Mouse (Mus musculus): ENCODE measurements around the gene Jph2.

Gene Jph2

GRCm38 (mm10) chr2:163397905-163398304 is at the start of gene Jph2:
Gene Jph2 (minus strand): TSS chr2:163397993.
- no peak for DNase-seq

GRCm38 (mm10) chr2:163447375-163447774 is 49.6 kb upstream of the Jph2 start:
- no peak for DNase-seq

- no peak for DNase-seq
Measured at GRCm38 (mm10) chr2:163444017-163444416, 46.2 kb upstream of the Jph2 start.

- DNase-seq, result no peak
Measured at GRCm38 (mm10) chr2:163443543-163443942, 45.8 kb upstream of the Jph2 start.

GRCm38 (mm10) chr2:163439488-163439887 is 41.7 kb upstream of the Jph2 start:
- DNase-seq, result no peak

GRCm38 (mm10) chr2:163438619-163439451 is 41.0 kb upstream of the Jph2 start:
- no peak for DNase-seq

- DNase-seq, result peak; percentile 75
Measured at GRCm38 (mm10) chr2:163438246-163438618, 40.4 kb upstream of the Jph2 start, which contains the start of gene Gdap1l1. Gene Gdap1l1 (plus strand): TSS chr2:163438476.

GRCm38 (mm10) chr2:163437800-163438199 is 40.0 kb upstream of the Jph2 start:
- no peak for DNase-seq

- DNase-seq, result no peak
Measured at GRCm38 (mm10) chr2:163433971-163434370, 36.2 kb upstream of the Jph2 start.

- no peak for DNase-seq
Measured at GRCm38 (mm10) chr2:163431289-163431688, 33.5 kb upstream of the Jph2 start.

GRCm38 (mm10) chr2:163428346-163429011 is 30.7 kb upstream of the Jph2 start:
- no peak for DNase-seq

- DNase-seq, result no peak
Measured at GRCm38 (mm10) chr2:163424597-163424996, 26.8 kb upstream of the Jph2 start, which contains the start of gene Oser1. Gene Oser1 (minus strand): TSS chr2:163424697.

GRCm38 (mm10) chr2:163422895-163423660 is 25.3 kb upstream of the Jph2 start:
- DNase-seq, result no peak

- no peak for DNase-seq
Measured at GRCm38 (mm10) chr2:163420366-163420886, 22.6 kb upstream of the Jph2 start.

- DNase-seq, result peak; percentile 97
Measured at GRCm38 (mm10) chr2:163419346-163420045, 21.7 kb upstream of the Jph2 start.

GRCm38 (mm10) chr2:163418841-163419345 is 21.1 kb upstream of the Jph2 start:
- DNase-seq, result no peak

GRCm38 (mm10) chr2:163417830-163418229 is 20.0 kb upstream of the Jph2 start:
- DNase-seq, result no peak

- no peak for DNase-seq
Measured at GRCm38 (mm10) chr2:163417026-163417425, 19.2 kb upstream of the Jph2 start.

GRCm38 (mm10) chr2:163412846-163413590 is 15.2 kb upstream of the Jph2 start:
- DNase-seq, result no peak

GRCm38 (mm10) chr2:163412419-163412818 is 14.6 kb upstream of the Jph2 start:
- DNase-seq, result no peak

GRCm38 (mm10) chr2:163411840-163412239 is 14.0 kb upstream of the Jph2 start:
- DNase-seq, result no peak
